Mouse (Mus musculus): ENCODE results near the gene Gm12184. TPM values are rescaled to one million over a fixed set of nuclear protein-coding genes. Genes with fewer than 3 reads are reported as not detected.

Gm12184 gene
- total and polyA plus RNA-seq, 3 experiments: 15.3 to 47.2 (median 22.1) TPM

DNA sequence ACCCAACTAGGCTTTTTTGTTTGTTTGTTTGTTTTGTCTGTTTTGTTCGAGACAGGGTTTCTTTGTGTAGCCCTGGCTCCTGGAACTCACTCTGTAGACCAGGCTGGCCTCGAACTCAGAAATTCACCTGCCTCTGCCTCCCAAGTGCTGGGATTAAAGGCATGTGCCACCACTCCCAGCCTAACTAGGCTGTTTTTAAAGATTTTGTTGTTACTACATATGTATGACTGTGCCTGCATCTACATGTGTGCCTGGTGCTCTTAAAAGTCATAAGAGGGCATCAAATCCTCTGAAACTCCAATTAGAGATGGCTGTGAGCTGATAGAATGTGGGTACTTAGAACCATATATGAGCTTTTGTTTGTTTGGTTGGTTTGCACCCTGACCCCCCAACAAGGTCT lies 4.8 kb upstream of the Gm12184 start:
- H3K27me3 ChIP-seq (ENCODE audit: insufficient read depth, low read length): no peaks in the 10 kb centered on the region
- TF ChIP-seq GATA1 (IDR thresholded peaks at IDR 0.05; ENCODE audit: borderline replicate concordance, low read length): no peak
- TF ChIP-seq GATA2 (IDR thresholded peaks at IDR 0.05; ENCODE audit: borderline replicate concordance, low read depth, low read length): no peak
- no peak for TF ChIP-seq CTCF (IDR thresholded peaks at IDR 0.05; ENCODE audit: low read depth, low read length)
- no peak for TF ChIP-seq POLR2AphosphoS5 (IDR thresholded peaks at IDR 0.05; ENCODE audit: insufficient replicate concordance, low read depth, low read length)
- no peak for TF ChIP-seq TAL1 (conservative IDR thresholded peaks at IDR 0.05; ENCODE audit: low read depth, low read length)
- no peak overlapping the region for H3K4me3 ChIP-seq (ENCODE audit: low read depth, low read length)
- no peak for DNase-seq (ENCODE audit: low spot score)
- no peak for ATAC-seq (ENCODE audit: extremely low read depth, insufficient number of reproducible peaks, low FRiP score, poor library complexity, severe bottlenecking)
- no peaks in the 10 kb centered on the region for H3K36me3 ChIP-seq (replicated peaks)
- H3K9me3 ChIP-seq (replicated peaks): peaks cover 7% of the 10 kb centered on the region
- H3K4me1 ChIP-seq (ENCODE audit: insufficient read depth, low read depth, low read length): peaks cover 25% of the 10 kb centered on the region

DNA sequence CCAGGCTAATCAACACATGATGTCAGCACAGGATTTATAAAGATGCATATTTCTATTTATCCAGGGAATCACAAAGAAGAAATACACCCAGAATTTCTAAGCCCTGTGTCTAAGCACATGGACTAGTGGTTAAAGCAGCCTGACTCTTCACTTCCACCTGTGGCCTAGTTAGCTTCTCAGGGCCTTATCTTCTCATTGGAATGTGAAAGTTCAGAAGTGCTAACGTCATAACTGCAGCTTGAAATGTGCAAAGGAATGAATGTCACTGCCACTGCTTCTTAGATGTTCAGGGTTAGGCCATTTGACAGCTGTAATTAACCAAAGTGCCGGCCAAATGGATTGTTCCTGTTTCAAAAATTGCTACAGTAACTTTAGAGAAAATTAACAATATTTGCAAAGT lies 3.8 kb upstream of the Gm12184 start:
- ATAC-seq (ENCODE audit: extremely low read depth, insufficient number of reproducible peaks, low FRiP score, poor library complexity, severe bottlenecking): no peak
- TF ChIP-seq GATA1 (IDR thresholded peaks at IDR 0.05; ENCODE audit: borderline replicate concordance, low read length) (no peak), TAL1 (conservative IDR thresholded peaks at IDR 0.05; ENCODE audit: low read depth, low read length) (no peak), CTCF (IDR thresholded peaks at IDR 0.05; ENCODE audit: low read depth, low read length) (no peak), GATA2 (IDR thresholded peaks at IDR 0.05; ENCODE audit: borderline replicate concordance, low read depth, low read length) (no peak), POLR2AphosphoS5 (IDR thresholded peaks at IDR 0.05; ENCODE audit: insufficient replicate concordance, low read depth, low read length) (no peak)

DNA sequence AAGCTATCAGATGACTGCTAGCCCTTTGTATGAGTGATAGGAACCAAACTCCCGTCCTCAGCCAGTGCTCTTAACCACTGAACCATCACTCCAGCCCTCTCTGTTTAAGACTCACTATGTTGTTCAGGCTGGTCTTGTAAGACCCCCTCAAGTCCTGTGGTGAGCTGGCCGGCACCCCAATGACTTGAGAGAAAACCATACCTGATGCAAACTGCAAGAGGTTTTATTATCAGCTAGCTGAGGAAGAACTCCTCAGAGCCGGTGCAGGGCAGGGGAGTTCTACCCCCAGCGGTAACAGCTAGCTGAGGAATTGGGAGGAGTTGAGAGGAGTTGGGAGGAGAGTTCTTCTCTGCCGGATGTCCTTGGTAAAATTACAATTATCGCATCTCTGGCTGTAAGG lies 1.5 kb upstream of the Gm12184 start:
- ATAC-seq (ENCODE audit: extremely low read depth, insufficient number of reproducible peaks, low FRiP score, poor library complexity, severe bottlenecking): no peak

More for the DNA sequence above, 3.8 kb upstream of the Gm12184 start:
- Histone ChIP-seq H3K36me3 (replicated peaks) (no peaks in the 10 kb centered on the region), H3K9me3 (replicated peaks) (peaks cover 7% of the 10 kb centered on the region), H3K4me1 (ENCODE audit: insufficient read depth, low read depth, low read length) (peaks cover 20% of the 10 kb centered on the region), H3K4me3 (ENCODE audit: low read depth, low read length) (no peak overlapping the region), H3K27me3 (ENCODE audit: insufficient read depth, low read length) (no peaks in the 10 kb centered on the region)
- DNase-seq (ENCODE audit: low spot score): no peak

DNA sequence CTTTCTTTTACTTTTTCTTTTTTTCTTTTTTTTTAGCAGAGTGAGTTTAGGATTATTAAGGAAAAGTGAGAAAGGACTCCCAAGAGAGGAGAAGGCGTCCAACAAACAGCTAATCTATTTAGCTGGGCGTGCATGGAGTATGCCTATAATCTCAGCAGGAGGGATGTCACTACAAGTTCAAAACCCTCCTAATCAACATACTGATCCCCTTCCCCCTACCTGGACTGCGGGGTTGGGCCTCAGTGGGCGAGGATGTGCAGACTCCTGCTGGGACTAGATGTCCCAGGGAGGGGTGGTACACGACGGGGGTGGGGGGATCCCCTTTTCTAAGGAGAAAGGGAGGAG lies 269 bp upstream of the Gm12184 start:
- H3K36me3 ChIP-seq (replicated peaks): no peaks in the 10 kb centered on the region
- TF ChIP-seq POLR2AphosphoS5 (IDR thresholded peaks at IDR 0.05; ENCODE audit: insufficient replicate concordance, low read depth, low read length) (no peak), TAL1 (conservative IDR thresholded peaks at IDR 0.05; ENCODE audit: low read depth, low read length) (no peak), GATA1 (IDR thresholded peaks at IDR 0.05; ENCODE audit: borderline replicate concordance, low read length) (no peak), GATA2 (IDR thresholded peaks at IDR 0.05; ENCODE audit: borderline replicate concordance, low read depth, low read length) (no peak), CTCF (IDR thresholded peaks at IDR 0.05; ENCODE audit: low read depth, low read length) (no peak)
- H3K4me1 ChIP-seq (ENCODE audit: insufficient read depth, low read depth, low read length): peaks cover 30% of the 10 kb centered on the region
- H3K4me3 ChIP-seq (ENCODE audit: low read depth, low read length): peak overlapping the region; percentile 68
- ATAC-seq (ENCODE audit: extremely low read depth, insufficient number of reproducible peaks, low FRiP score, poor library complexity, severe bottlenecking): no peak
- H3K27me3 ChIP-seq (ENCODE audit: insufficient read depth, low read length): no peaks in the 10 kb centered on the region
- H3K9me3 ChIP-seq (replicated peaks): peaks cover 7% of the 10 kb centered on the region
- no peak for DNase-seq (ENCODE audit: low spot score)

More for the DNA sequence above, 1.5 kb upstream of the Gm12184 start:
- no peak for DNase-seq (ENCODE audit: low spot score)
- Histone ChIP-seq H3K27me3 (ENCODE audit: insufficient read depth, low read length) (no peaks in the 10 kb centered on the region), H3K4me3 (ENCODE audit: low read depth, low read length) (no peak overlapping the region), H3K4me1 (ENCODE audit: insufficient read depth, low read depth, low read length) (peaks cover 28% of the 10 kb centered on the region), H3K36me3 (replicated peaks) (no peaks in the 10 kb centered on the region), H3K9me3 (replicated peaks) (peaks cover 7% of the 10 kb centered on the region)
- TF ChIP-seq GATA2 (IDR thresholded peaks at IDR 0.05; ENCODE audit: borderline replicate concordance, low read depth, low read length) (no peak), GATA1 (IDR thresholded peaks at IDR 0.05; ENCODE audit: borderline replicate concordance, low read length) (no peak), POLR2AphosphoS5 (IDR thresholded peaks at IDR 0.05; ENCODE audit: insufficient replicate concordance, low read depth, low read length) (no peak)

DNA sequence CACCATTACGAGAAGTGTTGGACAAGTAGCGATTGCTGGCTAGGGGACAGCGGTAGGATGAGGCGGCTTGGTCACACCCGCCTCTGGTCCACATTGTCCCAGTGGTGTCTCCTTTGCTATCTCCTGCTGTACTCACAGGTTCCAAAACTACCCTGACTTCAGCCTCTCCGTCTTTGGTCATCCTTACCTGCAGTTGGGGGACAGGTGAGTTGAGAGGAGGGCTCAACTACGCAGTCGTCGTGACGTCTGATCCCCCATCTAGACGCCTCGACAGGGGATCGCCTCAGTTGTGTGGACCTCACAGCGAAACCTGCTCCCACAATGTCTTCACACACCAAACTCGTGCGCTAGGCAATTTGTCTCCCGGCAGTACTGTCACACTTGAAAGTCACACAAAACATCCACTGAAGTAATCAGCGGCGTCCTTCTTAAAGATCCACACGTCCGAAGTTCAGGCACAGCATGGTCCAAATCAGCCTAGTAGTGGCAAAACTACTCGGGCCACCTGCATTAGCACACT lies 2.1 kb downstream of the Gm12184 start:
- ATAC-seq (ENCODE audit: extremely low read depth, insufficient number of reproducible peaks, low FRiP score, poor library complexity, severe bottlenecking) (no peak), DNase-seq (ENCODE audit: low spot score) (no peak)
- TF ChIP-seq POLR2AphosphoS5 (IDR thresholded peaks at IDR 0.05; ENCODE audit: insufficient replicate concordance, low read depth, low read length) (no peak), GATA1 (IDR thresholded peaks at IDR 0.05; ENCODE audit: borderline replicate concordance, low read length) (no peak), GATA2 (IDR thresholded peaks at IDR 0.05; ENCODE audit: borderline replicate concordance, low read depth, low read length) (no peak), CTCF (IDR thresholded peaks at IDR 0.05; ENCODE audit: low read depth, low read length) (no peak), TAL1 (conservative IDR thresholded peaks at IDR 0.05; ENCODE audit: low read depth, low read length) (no peak)
- Histone ChIP-seq H3K4me3 (ENCODE audit: low read depth, low read length) (peak overlapping the region; percentile 55; the same call in 1 of the 2 replicates), H3K36me3 (replicated peaks) (no peaks in the 10 kb centered on the region), H3K4me1 (ENCODE audit: insufficient read depth, low read depth, low read length) (peaks cover 43% of the 10 kb centered on the region), H3K27me3 (ENCODE audit: insufficient read depth, low read length) (no peaks in the 10 kb centered on the region), H3K9me3 (replicated peaks) (peaks cover 7% of the 10 kb centered on the region)

DNA sequence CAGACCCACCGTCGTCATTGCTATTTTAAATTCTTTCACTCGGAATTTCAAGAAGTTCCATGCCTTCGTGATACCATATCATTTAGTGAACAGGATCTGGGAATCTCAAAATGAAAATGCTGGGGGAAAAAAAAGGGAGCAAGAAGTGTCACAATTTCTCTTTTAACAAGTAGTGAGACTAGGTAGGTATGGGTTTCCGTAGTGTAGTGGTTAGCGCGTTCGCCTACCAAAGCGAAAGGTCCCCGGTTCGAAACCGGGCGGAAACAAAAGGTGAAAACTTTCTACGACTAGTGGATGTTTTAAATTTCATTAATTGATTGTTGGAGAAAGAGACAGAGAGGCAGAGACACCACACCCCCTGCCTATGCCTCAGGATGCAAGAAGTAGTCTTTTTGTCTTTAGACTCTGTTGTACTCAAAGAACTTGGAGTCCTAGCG lies 2.9 kb downstream of the Gm12184 start:
- Histone ChIP-seq H3K27me3 (ENCODE audit: insufficient read depth, low read length) (no peaks in the 10 kb centered on the region), H3K9me3 (replicated peaks) (peaks cover 5% of the 10 kb centered on the region), H3K4me1 (ENCODE audit: insufficient read depth, low read depth, low read length) (peaks cover 48% of the 10 kb centered on the region), H3K36me3 (replicated peaks) (no peaks in the 10 kb centered on the region), H3K4me3 (ENCODE audit: low read depth, low read length) (peak overlapping the region; percentile 55; the same call in 1 of the 2 replicates)
- TF ChIP-seq CTCF (IDR thresholded peaks at IDR 0.05; ENCODE audit: low read depth, low read length): no peak
- TF ChIP-seq POLR2AphosphoS5 (IDR thresholded peaks at IDR 0.05; ENCODE audit: insufficient replicate concordance, low read depth, low read length): no peak
- no peak for TF ChIP-seq GATA2 (IDR thresholded peaks at IDR 0.05; ENCODE audit: borderline replicate concordance, low read depth, low read length)
- TF ChIP-seq TAL1 (conservative IDR thresholded peaks at IDR 0.05; ENCODE audit: low read depth, low read length): no peak
- TF ChIP-seq GATA1 (IDR thresholded peaks at IDR 0.05; ENCODE audit: borderline replicate concordance, low read length): no peak
- ATAC-seq (ENCODE audit: extremely low read depth, insufficient number of reproducible peaks, low FRiP score, poor library complexity, severe bottlenecking) (peak; percentile 36; the same call in 1 of the 2 replicates), DNase-seq (ENCODE audit: low spot score) (no peak)
